Mouse (Mus musculus): ENCODE results near the gene Usp15.

GRCm38 (mm10) chr10:123182391-123182790, 14.4 kb downstream of the Usp15 start:
- TF ChIP-seq CTCF (IDR thresholded peaks at IDR 0.05; ENCODE audit: extremely low read depth, insufficient read length, insufficient replicate concordance, low read depth, low read length) (no peak), POLR2A (IDR thresholded peaks at IDR 0.05; ENCODE audit: low read depth, low read length) (no peak)

Data from small intestine, adult 2 months (tissue).